Mouse (Mus musculus) erythroblast, adult 5-6 weeks (primary cell): ENCODE data around the gene Lrrc1. TPM values are rescaled to one million over a fixed set of nuclear protein-coding genes. Genes with fewer than 3 reads are reported as not detected.
A peak's percentile ranks its signal among the peaks of the same experiment; 100 is the strongest.

ENCODE experiments used
- ATAC-seq: replicated peaks from 2 replicates; pipeline ENCODE4 v1.8.0; 2016; ENCODE audit warnings: moderate number of reproducible peaks, mild to moderate bottlenecking, moderate TSS enrichment, inconsistent platforms; ENCODE audit not compliant: poor library complexity, low FRiP score, severe bottlenecking
- total RNA-seq, 2 experiments: library from RNA; stranded (forward) in 1 of 2; stranded (reverse) in 1 of 2; fragments of 150-400 nt in 1 of 2; fragments of 200-764, 138-1000 nt in 1 of 2; gene quantifications; 2 replicates each; pipeline versions ENCODE4 v1.2.3 to v1.2.4; 2015 to 2017; ENCODE audit warnings: low replicate concordance in 2 of 2

Lrrc1 gene
- total RNA-seq, 2 experiments from 2014 or later: 0.96 to 2.4 TPM

DNA sequence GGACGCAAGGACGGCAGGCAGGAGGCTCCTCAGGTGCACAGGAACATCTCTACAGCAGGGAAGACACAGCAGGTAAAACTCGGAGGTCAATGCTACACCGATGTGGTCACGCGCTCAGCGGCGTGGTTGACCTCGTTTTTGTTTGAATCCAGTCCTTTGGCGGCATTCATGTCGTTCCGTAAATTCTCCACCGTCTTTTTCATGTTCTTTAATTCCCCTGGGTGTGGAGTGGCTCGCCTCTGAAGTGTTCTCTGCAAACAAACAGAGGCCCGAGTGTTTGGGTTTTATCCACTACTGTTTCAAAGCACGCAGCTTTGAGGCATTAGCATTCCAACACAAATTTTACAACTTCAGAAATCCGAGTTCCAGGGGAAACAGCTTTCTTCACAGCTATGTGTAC lies 112.6 kb downstream of the Lrrc1 start:
- ATAC-seq: no peak

DNA sequence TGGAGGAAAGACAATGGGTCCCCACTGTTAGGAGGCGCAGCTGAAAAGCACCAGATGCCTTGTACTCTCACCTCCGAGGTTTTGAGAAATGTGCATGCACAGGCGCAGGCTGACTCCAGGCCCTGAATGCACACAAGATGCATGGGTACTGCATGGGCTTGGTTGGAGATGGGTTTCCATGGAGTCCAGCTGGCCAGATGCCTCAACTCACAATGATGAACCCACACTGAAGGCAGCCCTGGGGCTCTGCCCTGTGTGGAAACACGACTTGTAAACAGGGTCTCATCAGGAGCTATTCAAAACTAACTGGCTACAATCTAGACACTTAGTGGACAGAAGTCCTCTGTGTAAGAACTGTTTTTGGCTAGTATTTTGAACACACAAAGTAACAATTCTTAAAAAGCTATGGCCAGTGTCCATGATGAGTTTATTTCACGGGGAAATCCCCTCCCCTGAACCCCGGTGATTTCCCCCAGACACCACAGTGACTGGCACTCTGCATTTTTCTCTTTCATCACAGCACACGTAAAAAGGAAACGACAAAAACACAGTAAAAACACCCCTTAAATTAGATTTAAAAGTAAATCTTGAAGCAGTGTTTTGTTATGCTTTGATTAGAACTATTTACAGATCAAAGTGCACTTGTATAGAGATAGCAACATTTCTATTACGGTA lies 114.1 kb downstream of the Lrrc1 start:
- no peak for ATAC-seq

DNA sequence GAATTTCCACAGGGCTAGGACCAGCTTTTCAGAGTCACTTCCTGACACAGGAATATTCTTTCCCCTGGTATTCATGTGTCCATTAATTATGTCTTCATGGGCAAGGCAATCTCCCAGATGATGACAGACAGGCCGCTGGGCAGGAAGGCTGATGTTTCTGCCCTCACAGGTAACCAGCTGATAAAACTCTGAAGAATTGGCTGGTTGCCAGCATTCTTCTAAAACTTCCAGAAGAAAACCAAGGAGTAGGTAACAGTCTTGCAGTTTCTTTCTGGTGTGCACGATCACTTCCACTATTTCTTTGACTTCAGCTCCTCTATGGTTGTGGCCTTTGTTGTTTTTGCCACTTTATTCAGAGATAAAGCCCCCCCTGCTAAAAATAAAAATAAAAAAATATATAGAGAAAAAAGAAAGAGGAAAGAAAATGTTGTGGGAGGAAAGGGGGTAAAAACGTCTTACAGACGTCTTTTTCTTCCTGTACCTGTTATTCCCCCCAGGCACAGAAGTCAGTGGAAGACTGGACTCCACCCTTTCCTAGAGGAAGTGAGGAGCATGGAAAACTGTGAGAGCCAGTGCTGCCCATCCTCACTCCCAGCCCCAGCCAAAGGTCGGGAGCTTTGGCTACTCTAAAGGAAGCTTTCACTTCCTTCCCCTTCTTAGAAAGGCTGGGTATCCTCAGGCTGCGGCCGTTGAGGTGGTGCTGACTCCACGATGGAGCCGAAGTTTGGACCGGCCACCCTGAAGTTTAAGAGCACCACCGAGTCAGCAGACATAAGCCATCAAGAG lies 115.2 kb downstream of the Lrrc1 start:
- no peak for ATAC-seq

DNA sequence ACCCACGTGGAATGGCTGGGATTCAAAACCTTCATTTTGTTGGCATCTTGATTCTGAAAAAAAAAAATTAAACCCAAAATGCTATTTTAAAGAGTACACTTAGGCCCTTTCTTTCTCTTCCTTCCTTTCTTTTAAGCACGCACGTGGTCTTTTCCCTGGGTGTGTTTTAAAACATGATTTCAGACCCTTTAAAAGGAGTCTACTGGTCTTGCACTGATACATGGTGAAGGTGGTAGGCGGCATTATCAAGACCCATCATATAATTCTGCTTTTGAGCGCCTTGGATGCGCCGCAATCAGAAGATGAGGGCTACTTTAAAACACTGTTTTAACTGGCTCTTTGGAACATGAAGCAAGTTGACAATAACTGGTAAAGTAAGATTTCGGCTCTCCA lies 115.9 kb downstream of the Lrrc1 start:
- no peak for ATAC-seq

DNA sequence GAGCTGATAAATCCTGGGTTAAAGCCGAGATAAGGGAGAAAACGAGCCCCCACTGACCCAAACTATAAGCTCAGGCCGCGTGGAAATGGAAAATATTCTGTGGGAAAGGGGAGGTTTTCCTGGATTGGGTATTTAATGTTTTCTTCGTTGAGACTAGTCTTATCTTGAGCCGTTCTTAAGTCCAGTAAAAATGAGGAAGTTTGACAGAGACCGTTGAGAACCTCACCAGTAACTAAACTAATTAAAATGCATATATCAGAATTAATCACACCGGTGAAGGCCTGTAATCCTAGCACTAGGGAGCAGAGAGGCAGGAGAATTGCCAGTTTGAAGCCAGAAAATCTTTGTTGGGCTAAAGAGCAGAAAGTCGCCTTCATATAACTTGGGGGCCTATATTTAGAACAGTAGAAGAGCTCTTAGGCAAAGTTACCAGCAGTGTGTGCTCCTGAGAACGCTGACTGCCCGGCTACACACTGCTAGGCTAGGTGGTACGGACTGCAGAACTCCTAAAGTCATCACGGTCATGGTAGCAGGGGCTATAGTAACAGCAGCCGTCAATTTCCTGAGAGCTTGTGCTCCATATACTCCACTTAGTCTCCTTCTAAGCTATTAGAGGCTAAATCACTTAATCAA lies 116.4 kb downstream of the Lrrc1 start:
- ATAC-seq: no peak

DNA sequence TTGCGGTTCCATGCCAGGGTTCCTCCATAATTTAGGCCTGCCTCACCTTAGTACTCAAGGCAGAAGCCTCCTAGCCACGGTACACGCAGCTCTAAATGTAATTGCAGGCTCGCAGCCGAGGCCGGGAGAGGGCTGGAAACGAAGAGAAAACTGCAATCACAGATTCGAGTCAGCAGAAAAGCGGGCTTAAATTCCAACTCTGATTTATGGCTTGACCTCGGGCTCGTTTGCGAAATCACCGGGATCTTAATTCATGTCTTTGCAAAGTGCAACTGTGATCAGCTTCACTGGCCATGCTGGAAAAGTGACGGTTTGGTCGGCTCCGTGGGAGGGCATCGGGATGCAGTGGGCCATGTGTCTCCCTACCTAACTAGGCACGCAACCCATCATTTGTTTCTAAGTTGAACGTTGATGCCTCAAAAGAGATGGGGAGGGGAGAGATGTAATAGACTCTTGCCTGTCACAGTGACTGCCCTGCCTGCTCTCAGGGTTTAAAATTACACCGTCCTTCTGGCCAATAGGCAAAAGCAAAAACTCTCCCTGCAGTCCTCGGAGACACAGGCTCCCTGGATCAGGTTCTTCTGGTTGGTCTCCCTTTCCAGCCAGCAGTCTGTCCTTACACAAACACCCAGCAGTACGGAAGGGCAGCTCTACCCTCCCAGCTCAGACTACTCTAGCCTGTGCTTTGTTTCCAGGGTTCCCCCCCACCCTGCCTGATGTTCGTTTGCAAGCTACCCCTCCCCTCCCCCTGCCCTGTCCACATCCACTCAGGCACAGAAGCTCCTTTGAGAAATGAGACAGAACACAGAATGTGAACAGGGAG lies 117.2 kb downstream of the Lrrc1 start:
- ATAC-seq: no peak

DNA sequence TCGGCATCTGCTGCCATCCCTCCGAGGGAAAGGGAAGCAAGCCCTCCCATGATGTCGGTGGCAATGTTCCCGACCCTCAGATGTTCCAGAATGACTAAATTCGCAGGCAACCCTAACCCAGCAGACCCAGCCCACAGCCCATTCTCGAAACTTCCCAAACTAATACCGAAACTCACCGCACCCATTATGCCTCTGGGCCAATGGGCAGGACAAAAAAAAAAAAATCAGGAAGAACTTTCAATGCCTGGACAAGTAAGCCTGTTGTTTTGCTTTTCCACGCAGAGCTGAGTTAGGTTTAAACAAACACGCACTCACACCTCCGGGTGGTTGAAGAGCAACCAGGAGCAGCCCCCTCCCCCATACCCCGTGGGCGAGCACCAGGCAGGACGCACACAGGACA lies 118.6 kb downstream of the Lrrc1 start:
- no peak for ATAC-seq

DNA sequence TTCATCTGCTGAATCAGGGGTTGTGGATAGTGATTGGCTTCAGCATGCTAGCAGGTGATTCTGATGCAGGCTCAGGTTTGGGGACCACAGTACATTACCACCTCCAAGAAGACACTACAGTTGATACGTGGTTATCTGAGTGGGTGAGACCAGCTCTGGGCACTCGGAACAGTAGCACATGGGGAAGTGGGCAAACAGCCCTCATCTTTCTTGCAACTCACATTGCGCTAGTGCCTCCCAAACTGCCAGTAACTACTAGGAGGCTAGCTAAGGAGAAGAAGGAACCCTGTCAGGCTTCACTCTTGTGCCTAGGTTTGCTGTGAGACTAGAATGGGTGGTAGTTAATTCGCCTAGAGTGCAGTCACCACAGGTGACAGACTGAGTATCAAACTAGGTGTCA lies 119.1 kb downstream of the Lrrc1 start:
- no peak for ATAC-seq

DNA sequence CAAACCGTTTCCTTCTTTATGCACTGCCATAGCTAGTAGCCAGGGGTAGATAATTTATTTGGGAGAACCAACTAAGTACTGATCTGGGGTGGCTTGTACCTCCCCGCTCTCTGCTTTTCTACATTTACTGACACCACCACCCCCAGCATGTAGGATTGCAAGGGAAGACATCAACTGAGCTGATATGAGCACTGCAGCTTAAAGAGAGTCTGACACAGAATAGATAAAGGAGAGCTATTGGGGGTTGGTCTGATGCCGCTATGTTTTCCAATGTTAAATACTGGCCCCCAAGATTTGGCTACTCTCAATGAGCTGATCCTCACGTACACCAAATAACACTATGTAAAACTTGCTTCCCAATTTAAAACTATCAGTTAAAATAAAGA lies 124.5 kb downstream of the Lrrc1 start:
- peak; percentile 15; the same call in 1 of the 2 replicates for ATAC-seq

DNA sequence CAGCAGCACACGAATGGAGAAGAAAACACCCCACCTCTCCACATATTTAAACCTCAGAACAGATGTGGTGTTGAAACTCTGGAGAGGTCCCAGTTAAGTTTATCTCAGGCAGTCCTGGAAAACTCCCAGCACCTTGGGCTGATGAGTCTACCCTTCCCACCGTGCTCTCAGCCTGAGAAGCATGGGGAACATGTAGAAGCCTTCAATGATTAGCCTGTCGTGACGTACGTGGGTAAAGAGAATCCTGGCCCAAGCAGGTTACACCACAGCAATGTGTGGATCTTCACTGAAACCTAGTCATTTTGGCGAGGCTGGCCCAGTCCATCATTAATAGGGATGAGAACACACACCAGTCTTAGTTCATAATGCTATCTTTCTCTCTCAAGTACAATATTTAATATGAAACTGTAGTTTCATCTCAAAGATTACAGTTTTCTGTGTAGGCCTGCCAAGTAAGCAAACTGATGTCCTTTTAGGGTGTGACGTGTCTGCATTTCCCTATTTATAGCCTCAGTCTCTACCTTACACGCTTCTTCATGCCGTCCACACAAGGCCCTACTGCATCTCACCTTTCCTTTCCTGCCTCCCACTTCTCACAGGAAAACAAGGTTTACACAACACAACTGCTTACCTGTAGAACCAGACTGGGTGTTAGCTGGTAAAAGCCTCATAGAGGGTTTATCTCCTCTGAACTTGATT lies 125.0 kb downstream of the Lrrc1 start:
- peak; percentile 43; the same call in 1 of the 2 replicates for ATAC-seq

DNA sequence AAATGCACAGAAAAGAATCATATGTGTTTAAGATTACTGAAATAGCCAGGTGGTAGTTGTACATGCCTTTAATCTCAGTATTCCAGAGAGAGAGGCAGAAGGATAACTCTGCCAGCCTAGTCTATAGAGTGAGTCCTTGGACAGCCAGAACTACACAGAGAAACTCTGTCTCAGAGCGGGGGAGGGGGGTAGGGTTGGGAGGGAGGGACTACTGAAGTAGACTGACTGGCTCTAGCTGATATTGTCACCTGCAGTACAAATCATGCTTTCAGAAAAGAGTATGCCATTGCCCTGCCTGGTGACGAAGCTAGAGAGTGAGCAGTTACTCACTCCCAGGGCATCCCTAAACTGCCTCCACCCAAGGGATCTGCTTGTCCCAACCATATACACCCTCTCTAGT lies 125.9 kb downstream of the Lrrc1 start:
- no peak for ATAC-seq

DNA sequence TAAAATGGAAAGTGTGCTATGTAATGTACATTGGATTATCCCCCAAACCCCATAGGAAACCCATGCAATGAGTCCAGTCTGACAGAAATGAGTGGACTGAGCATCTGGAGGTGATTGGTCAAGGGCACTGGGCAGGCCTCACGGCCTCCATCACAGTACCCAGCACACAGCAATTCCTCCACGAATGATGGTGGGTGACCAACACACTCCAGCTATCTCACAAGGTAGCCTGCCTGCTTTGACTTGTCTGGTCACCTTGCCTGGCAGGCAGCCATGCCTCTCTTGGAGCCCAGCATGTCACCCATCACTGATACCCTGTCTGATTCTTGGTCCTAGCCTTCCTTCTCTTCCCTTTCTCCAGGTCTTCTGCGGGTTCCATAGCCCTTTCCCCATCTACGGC lies 128.2 kb downstream of the Lrrc1 start:
- ATAC-seq: no peak

DNA sequence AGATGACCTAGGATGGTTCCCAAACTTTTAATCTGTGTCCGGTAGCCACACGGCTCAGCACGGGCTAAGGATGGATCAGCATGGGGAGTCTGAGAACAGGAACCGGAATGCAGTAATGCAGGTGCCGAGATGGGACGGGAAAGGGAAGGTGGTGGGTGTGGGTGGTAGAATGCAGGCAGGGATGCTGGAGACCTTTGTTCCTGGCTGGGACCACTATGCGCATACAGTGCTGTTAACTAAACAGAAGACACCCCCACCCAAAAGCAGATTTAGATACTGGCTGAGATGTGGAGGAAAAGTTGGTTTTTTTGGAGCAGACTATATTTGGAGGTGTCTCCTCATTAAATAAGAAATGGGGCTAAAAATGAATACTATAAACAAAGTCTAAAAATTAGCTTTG lies 128.7 kb downstream of the Lrrc1 start:
- no peak for ATAC-seq

DNA sequence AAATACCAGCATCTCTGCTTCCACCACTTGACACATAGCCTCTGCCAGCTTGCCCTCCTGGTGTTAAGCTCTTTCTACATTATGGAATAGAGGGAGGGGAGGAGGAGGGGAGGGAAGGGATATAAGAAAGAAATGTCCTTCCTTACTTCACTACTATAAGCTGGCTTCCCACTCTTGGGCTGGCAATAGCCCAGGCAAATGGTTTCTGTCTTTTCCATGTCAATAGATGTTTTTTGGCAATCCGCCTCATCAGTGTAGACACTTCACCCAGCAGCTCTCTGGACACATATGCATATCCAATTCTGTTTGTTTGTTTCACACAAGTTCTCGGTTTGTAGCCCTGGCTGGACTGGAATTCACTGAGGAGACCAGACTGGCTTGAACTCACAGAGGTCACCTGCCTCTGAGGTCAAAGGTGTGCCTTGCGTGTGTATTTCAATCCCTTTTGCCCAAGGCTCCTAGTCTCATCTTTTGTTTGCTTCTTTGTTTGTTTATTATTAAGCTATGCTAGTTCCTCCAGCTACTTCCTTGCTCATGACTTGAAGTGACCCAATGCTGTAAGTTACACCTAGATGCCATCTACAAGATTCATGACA lies 132.7 kb downstream of the Lrrc1 start:
- ATAC-seq: no peak

DNA sequence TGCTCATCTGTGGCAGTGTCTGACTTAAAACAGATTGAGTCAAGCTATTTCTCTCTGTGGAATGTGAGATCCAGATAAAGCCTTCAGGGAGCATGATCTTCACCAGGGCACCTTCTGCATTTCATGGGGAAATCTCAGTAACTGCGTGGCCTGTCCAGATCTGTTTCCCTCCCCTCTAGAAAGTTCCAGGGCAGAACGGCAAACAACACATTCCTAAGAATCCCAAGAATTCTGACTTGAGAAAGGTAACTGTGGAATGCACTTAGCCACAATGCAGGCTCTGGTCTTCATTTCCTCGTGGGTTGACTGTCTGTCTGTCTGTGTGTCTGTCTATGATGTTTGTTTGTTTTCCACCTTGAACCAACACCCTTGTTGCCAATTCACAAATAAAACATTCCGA lies 133.7 kb downstream of the Lrrc1 start:
- no peak for ATAC-seq

DNA sequence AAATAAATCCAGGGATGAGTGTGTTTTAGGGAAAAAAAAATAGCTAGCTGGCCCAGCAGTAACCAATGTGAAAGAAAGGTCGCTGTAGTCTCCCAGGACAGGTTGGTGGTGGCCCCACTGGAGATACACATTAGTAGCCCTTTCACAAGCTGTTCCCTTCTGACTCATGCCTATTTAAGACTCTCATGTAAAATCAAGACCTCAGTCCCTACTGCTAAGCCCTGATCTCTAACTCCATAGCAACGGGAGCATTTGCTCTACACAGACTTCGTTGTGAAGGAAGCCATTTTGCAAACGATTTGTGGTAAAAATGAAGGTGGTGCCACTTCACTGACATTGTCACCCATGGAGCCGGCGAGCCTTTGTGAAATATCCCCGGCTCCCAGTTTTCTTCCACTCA lies 134.1 kb downstream of the Lrrc1 start:
- no peak for ATAC-seq

DNA sequence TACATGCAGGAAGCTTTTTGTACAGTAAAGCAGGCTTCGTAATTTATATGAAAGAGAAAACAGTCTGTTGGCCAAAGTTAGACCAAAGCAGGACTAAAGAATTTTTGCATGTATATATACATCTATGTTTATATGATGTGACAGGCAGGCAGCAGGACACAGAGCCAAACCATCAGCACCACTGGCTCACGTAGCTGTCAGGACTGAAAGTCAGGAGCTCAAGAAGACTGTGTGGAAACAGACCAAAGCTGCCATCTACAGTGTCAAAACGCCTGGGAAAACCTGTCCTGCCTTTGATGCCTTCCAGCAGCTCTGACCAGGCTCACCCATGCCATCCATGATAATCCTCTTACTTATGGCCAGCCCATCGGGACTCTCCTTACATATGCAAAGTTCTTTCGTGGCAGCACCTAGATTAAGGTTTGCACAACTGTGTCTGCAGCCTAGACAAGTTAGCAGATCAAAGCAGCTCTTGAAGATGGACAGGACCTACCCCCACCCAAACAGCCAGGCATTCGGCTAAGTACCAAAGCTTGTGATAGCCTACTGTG lies 136.5 kb downstream of the Lrrc1 start:
- no peak for ATAC-seq

DNA sequence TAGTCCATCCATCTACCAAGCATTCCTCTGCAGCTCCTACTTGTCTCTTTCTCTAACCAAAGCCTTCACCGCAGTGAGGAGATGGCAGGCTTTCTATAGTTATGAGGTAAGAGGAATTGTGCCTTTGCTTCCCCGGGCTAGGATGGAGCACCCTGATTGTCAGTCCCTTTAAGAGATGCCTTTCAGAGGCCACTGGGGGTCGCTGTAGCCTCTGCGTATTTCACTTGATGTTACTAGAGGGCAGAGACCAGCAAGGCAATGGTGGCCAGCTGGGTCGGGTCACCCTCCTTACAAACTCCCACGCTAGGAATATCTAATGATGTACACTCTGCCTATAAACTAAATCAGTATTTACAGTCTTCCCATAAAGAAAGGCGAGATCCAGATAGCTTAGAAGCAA lies 137.8 kb downstream of the Lrrc1 start:
- ATAC-seq: no peak

DNA sequence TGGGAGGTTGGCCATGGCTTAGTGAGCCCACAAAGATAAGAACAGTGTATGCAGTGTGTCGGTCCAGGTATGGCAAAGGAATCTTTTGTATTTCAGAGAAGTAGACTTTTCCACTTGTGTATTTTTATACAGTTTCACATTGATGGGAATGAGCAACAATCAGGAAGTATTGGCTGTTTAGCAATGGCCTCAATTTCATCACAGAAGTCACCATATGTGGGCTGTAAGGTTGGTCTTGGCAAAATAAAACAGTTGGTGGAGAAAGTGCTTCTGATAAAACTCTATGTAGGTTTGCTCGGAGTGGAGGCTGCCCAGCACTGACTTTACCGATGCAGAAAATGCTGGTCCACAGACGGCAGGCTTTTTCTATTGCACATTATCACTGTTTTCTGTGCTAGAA lies 140.2 kb downstream of the Lrrc1 start:
- no peak for ATAC-seq
